Mouse (Mus musculus) adrenal gland, postnatal 10 days (tissue): ENCODE measurements around the gene Rpl31. TPM values are rescaled to one million over a fixed set of nuclear protein-coding genes. Genes with fewer than 3 reads are reported as not detected.

Experiments used
- DNase-seq: peaks from one replicate; pipeline ENCODE4 v3.0.0; 2021; ENCODE audit warnings: mixed read lengths
- total RNA-seq, 2 experiments: library from RNA; stranded (reverse); gene quantifications; 2 replicates each; pipeline ENCODE4 v1.2.3; 2021

Gene Rpl31
- total RNA-seq, 2 experiments from 2014 or later, result 867 to 928 TPM

GRCm38 (mm10) chr1:39365562-39365961 lies 2.1 kb upstream of the Rpl31 start:
- no peak for DNase-seq

DNA sequence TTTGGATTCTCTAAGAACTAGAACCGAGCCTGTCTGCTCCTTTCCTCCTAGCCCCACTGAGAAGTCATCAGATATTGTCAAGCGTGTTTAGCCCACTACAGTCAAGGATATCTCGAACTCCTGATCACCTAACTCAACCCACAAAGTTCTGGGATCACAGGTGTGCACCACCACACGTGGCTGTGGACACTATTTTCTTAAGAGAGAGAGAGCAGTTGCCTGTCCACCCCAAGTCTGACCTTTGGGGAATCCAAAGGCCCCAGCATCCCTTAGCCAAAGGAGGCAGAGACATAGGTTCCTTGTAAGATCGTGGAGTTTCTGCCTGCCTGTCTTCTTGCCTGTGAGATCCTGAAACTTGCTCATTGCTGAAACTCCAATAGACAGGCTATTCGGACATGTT lies 597 bp upstream of the Rpl31 start:
- no peak for DNase-seq

- DNase-seq, result no peak
Observed at GRCm38 (mm10) chr1:39368267-39368841, 712 bp downstream of the Rpl31 start.

GRCm38 (mm10) chr1:39370431-39370830 lies 2.8 kb downstream of the Rpl31 start:
- DNase-seq, result no peak

GRCm38 (mm10) chr1:39372220-39372843 lies 4.7 kb downstream of the Rpl31 start:
- DNase-seq, result no peak

DNA sequence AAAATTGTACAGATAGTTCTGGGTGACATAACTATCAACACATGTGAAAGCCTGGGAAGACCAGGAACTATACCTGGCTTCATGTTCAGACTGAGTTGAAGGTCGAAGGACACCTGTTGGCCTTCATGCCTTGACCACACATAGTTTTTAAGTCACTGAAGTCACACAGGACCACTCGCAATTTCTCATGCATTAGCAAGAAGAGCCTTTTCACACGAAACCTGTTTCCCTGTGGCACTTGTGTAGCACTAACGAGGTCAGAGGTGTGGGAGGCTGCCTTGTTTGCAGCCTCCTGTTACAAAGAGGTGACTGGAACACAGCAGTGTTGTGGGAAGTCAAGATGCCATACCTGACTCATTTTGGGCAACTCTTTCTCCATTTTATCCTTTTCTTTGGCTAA lies 5.7 kb downstream of the Rpl31 start:
- DNase-seq, result no peak

GRCm38 (mm10) chr1:39374231-39374809 lies 6.7 kb downstream of the Rpl31 start:
- DNase-seq, result no peak

DNA sequence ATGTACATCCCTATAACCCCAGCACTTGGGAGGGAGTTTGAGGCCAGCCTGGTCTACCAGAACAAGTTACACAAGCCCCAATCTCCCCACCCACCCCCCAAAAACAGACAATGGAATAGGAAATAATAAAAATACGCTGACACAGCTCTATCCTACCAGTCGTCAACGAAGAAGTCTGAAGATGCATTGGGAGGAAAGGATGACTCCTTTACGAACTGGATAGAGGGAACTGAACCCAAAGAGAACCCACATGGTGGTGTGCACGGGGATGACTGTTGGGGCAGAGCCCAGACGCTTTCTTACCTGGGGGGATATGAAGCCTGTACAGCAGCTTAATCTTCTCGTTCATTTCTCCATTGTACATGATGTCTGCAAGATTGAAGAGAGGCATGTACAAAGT lies 8.5 kb downstream of the Rpl31 start:
- DNase-seq, result no peak

DNA sequence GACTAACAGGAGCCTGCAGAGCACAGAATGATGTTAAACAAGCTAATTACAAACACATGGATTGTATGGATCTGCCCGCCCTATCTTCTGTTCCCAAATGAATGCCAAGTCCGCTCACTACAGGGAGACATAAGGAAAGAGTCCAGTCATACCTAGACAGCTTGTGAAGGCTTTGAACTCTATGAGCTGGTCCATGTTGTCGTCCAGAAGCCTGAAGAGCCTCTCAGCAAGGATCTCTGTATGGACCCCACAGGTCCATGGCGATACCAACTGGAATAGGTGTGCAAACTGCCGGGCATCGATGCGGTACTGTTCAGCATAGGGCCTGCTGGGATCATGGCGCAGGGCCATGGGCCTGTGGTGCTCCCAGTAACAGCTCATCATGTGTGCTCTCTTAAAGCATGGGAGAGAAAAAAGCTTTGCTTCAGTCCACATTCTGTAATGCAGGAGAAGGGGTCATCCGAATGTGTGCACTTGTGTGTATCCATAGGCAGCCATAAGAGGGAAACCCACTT lies 9.1 kb downstream of the Rpl31 start:
- DNase-seq, result no peak

DNA sequence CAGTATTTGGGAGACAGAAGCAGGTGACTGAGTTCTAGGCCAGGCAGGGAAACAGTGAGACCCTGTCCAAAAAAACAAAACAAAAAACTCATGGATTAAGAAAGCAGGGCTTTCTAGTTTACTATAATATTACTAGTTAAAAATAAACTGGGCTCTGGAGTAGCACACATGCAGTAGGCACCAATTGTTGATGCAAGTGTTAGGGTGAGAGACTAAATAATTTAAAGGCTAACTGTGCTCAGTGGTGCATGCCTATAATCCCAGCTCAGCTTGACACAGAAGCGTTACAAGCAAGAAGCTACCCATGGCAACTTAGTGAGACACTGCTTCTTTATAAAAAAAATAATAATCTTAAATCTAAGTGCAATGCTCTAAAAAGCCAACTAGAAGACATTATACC lies 10.9 kb downstream of the Rpl31 start:
- DNase-seq, result no peak

DNA sequence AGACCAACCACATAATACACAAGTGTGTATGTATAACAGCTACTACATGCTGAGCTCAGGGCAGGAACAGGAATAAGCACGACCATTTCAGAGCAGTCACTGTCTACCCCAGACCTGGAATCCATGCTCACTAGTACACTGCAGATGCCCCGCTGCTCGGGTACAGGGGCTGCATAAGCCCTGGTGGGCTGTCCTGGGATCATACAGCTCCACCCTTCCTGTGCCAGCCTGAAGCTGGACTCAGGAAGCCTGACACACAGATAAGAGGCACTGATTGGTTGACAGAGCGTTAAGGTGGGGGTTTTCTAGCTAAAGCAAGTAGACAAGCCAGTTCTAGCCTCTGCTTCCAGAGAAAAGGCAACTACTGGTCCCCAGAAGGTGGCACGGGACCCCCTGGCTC lies 11.4 kb downstream of the Rpl31 start:
- DNase-seq, result no peak

GRCm38 (mm10) chr1:39381017-39381416 lies 13.4 kb downstream of the Rpl31 start:
- no peak for DNase-seq

- no peak for DNase-seq
Observed at GRCm38 (mm10) chr1:39384914-39385313, 17.3 kb downstream of the Rpl31 start.

GRCm38 (mm10) chr1:39386456-39386855 lies 18.8 kb downstream of the Rpl31 start:
- no peak for DNase-seq

DNA sequence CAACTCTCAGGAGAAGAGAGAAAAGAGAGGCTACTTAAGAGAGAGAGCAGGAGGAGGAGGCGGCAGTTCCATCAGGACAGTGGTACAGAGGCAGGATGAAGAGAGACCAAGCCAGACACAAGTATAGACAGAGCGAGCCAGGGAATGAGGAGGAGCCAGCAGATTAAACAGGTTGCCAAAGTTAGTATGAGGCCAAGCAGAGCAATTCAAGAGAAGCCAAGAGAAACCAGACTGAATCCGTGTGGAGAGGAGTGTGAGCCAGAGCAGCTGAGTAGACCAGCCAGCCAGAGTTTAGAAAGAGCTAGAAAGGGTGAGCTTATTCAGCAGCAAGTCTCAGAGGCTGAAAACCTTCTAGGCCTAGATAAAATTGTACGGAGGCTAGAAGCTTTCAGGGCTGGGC lies 19.9 kb downstream of the Rpl31 start:
- DNase-seq, result no peak

DNA sequence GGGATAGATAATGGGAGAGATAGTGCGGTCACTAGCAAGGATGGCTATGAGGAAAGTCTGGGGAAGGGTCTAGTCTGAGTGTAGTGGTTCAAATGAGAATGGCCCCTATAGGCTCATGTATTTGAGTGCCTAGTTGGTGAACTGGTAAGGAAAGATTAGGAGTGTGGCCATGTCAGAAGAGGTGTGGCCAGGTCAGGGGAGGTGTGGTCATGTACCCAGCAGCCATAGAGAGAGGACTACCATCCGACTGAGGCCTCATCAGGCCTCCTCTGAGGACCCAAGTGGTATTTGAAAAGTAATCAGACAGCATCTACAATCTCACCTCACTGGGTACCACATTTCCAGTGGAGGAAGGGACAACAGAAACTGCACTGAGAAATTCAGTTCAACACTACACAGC lies 20.5 kb downstream of the Rpl31 start:
- no peak for DNase-seq

DNA sequence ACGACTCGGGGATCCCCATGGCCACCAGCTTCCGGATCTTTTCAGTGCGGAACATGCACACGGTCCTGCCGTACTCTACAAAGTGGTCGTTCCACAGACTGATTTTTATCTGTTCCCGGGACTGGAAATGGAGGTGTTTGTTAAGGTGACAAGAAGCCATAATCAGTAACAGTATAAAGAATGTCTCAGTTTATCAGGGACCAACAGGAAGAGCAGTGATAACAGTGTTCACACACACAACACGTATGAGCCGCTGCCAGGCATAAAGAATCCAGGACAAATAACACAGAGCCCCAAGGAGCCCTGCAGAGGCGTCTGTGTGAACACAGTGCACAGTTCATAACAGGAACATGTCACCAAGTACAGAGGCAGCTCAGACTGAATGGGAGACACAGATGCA lies 21.7 kb downstream of the Rpl31 start:
- DNase-seq, result no peak

- no peak for DNase-seq
Observed at GRCm38 (mm10) chr1:39391652-39392051, 24.0 kb downstream of the Rpl31 start.

DNA sequence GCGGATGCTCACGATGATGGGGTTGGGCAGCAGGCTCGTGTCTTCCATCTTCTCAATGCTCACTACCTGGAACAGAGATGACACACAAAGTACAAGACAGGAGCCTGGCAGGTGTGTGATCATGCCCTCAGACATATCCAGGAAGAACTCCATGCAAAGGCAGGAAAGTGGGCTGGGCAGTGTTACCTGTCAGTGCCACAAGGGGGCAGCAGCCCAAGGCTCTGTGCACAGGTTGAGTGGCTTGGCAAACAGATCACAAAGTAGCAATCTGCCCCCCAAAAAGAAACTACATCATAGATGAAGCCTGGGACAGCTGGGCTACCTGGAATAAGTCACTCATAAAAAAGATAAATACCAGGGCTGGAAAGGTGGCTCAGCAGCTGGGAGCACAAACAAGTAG lies 24.5 kb downstream of the Rpl31 start:
- DNase-seq, result peak; percentile 89

GRCm38 (mm10) chr1:39393217-39393867 lies 25.7 kb downstream of the Rpl31 start:
- DNase-seq, result no peak

- DNase-seq, result peak; percentile 25
Observed at GRCm38 (mm10) chr1:39394096-39394495, 26.5 kb downstream of the Rpl31 start.

DNA sequence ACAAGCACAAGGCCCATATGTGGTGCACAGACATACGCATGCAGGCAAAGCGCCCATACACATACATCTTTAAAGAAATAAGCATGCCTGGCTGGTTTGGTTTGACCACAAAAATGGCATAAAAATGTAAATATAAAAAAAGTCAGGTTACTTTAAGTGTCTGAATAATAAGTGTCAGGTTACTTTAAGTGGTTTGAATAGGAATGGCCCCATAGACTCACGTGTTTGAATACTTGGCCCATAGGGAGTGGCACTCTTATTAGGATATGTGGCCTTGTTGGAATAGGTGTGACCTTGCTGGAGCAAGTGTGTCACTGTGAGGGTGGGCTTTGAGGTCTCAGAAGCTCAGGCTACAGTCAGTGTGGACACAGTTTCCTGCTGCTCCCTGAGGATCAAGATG lies 27.0 kb downstream of the Rpl31 start:
- DNase-seq, result no peak

DNA sequence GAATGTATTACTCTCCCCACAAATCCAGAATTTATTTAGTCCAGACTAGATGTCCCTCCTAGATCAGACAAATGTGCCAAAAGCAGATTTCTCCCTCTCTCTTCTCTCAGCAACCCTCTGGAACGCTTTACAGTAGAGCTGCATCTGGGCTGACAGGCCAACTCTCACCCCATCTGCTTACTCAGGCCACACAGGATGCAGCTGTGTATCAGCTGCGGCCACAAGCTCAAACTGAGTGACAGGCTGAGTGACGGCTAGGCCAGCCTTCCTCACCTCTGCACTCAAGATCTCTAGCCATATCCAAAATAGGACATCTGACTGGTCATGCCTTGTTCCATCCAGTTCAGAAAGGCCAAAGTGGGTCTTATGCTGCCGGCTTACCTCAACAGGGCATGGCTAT lies 28.7 kb downstream of the Rpl31 start:
- no peak for DNase-seq
